Mouse (Mus musculus) gastrocnemius, postnatal 36 days (tissue): ENCODE results near the gene Plekhg2. TPM values are rescaled to one million over a fixed set of nuclear protein-coding genes. Genes with fewer than 3 reads are reported as not detected.

ENCODE experiments used
- DNase-seq, 2 experiments: peaks; one replicate each; pipeline ENCODE4 v3.0.0; 2022
- intact Hi-C: fragments of 180-260 bp; cut with DNase I; formaldehyde crosslinking; loops from one replicate; pipeline ENCODE4 v1.15.1; 2025
- total RNA-seq, 2 experiments: library from RNA; stranded (reverse); gene quantifications; 2 replicates each; pipeline ENCODE4 v1.2.3; 2021

Gene Plekhg2
- total RNA-seq, 2 experiments from 2014 or later: 4.7 to 7.8 TPM

DNA sequence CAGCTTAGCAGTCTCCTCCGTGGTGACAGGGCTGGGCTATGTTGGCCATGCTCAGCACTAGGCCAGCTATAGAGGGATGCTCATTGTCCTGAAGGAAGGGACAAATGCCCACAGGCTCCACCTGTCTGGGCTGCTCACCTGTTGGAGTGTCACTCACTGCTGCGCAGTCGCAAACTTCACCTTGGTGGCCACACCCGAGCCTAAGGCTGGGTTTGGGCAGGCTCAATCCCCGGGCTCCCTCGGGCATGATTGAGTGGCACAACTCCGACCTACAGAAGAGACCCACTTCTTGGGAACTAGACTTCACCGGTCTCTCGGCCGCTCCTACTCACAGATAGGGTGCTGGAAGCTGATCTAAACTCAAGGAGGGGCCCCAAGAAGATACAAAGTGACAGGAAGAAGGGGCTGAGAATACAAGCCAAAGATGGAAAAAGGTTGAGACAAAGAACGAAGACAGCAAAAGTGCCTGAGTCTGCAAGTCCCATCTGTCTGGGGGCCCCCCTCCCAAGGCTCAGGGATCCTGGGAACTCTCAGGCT lies 1.4 kb downstream of the Plekhg2 start:
- intact Hi-C loops: no loop called here
- no peak for DNase-seq

DNA sequence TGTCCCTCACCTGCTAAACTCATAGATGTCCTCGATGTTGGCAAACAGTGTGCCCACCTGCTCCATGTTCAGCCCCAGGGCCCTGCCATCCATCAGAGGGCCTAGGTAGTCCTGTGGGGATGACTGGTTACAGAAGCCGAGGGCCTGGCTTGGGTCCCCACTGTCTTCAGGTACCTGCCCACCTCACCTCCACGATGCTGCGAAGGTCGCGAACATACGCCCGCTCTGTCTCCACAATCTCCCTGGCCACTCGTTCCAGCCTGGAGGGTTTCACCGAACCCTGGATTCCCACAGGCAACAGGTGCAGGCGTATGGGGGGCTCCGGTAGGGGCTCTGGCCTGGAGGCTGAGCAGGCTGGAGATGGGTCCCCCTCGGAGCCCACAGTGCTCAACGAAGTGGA lies 2.3 kb downstream of the Plekhg2 start:
- intact Hi-C loops: no loop called here
- DNase-seq: no peak

DNA sequence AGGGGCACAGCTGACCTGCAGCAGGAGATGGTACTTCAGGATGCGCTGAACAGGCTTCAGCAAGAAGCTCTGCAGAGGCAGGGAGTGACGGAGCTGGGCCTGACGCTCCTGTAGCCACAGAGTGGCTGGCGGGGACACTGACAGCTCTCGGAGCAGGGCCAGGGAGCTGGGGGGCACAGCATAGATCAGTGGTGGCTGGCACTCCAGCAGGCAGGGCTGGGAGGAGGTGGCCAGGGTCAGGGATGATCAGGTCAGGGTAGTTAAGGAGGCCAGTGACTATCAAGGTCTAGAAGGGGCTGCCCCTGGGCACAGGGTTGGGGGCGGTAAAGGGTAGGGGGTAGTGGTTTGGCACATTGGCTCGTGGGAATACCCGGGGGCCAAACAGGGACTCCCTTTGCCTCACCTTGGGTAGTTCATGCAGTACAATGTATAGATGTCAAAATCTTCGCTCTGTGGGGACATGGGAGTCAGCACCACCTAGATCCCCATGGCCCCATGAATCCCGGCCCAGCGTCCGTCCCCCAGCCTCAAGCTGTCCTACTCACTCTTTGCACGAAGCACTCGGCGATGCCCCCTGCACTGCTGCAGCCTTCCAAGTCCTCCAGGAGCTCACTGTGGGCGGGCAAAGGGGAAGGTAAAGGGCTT lies 4.0 kb downstream of the Plekhg2 start:
- intact Hi-C loops: no loop called here
- DNase-seq: no peak

DNA sequence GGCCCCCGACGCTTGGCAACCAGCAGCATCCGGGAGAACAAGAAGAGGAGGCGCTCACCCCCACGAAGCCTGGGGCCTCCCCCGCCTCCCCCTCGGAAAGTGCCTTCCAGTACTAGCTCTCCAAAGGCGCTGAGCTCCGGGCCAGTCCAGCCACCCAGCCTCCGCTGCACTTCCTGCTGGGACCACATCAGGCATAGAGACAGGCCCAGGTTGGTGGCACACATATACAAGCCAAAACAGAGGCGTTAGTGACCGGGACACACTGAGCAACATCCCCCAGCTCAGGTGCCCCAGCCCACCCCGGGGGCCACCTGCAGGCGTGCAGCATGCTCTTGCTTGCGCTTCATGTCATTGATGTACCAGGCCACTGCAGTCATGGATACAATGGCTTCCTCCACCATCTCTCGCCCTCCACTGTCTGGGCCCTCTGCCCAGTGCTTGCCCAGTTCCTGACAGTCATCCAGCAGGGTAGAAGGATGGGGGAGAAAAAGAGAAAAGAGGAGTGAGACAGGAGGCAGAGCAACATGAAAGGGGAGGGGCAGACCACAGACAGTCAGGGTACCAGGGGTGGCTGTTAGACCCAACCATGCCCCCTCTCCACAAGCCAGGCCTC lies 4.6 kb downstream of the Plekhg2 start:
- intact Hi-C loops: no loop called here
- no peak for DNase-seq

DNA sequence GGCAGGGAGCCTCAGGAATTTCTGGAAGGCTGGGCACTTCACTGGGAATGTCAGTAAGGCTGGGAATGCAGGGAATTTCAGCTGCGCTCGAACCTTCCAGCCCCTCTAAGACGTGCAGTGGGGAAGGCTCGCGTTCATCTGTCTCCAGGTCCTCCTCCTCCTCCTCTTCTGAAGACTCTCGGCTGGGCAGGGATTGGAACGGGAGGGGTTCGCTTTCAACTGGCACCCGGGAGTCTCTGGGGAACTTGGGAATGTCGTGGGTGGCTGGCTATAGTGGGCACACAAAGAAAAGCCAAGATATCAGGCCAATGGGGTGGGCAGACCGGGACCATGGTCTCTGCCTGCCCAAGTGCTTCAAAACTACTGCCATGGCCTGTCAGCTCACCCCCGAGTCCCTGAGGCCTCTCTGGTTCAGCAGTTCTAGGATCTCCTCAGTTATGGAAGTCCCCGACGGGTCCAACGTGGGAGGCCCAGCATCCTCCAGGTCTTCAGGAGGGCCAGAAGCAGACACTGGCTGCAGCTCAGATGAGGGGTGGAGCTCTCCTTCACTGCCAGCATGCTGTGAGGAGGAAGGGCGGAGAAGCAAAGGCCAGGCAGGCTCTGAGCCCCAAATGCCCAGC lies 9.8 kb downstream of the Plekhg2 start:
- no peak for DNase-seq
- intact Hi-C loops: no loop called here

DNA sequence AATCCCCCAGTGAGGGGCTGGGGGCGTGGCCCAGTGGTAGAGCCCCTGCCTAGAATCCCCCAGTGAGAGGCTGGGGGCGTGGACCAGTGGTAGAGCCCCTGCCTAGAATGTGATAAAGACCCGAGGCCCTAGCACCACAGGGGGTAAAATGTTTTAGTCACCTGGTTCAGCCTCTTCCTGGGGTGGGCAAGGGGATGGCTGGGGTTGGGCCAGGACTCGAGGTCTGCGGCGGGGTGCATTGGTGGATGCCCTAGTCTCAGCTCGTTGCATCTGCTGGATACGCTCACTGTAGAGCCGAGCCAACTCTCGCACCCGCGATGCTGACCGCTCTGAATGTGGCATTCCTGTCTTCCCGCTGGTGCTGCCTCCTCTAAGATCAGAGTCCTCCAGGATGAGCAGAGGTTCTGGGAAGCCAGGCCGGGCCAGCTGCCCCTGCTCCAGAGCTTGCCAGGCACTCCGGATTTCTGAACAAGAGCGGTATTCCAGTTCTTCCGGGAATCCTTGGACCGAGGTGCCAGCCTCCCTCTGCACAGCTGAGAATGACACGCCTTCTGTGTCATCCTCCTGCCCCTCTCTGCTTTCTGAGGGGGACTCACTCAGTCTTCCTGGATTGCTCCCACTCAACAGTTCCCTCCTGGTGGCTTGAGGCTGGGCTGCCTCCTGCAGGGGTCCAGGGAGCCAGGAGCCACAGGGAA lies 10.6 kb downstream of the Plekhg2 start:
- DNase-seq: no peak
- intact Hi-C loops: no loop called here

DNA sequence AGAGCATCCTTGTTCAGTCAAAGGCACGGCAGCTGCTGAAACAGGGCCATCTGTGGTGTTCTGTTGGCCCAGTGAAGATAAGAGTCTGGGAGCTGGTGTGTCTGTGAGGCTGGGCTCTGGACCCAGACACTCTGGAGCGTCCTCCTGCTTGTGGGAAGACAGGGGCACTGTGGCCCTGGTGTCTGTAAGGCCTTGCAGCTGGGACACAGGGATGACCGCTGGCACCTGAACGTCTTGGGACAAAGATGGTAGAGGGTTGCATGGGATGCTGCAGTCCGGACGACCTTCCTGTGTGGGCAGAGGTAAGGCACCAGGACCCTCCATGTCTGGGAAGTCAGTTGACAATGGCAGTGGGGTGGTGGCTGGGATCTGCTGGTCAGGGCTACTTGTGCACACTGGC lies 12.1 kb downstream of the Plekhg2 start:
- intact Hi-C loops: no loop called here
- DNase-seq: no peak

DNA sequence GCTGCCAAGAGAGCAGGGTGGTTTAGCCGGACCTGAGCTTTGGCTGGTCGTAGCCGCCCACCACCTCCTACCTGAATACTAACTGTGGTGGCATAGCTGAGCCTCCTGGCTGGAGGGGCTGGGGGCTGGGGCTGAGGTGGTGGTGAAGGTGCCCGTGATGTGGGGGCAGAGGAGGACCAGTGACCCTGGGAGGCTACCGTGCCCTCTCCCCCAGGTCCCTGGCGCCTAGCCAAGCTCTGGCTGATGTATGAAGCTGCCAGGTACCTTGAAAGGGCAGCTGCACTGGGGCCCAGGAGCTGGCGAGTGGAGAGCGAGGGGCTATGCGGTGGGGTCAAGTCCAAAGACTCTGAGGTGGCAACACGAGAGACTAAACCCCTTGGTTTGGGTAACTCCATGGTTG lies 12.5 kb downstream of the Plekhg2 start:
- intact Hi-C loops: no loop called here
- DNase-seq: no peak

DNA sequence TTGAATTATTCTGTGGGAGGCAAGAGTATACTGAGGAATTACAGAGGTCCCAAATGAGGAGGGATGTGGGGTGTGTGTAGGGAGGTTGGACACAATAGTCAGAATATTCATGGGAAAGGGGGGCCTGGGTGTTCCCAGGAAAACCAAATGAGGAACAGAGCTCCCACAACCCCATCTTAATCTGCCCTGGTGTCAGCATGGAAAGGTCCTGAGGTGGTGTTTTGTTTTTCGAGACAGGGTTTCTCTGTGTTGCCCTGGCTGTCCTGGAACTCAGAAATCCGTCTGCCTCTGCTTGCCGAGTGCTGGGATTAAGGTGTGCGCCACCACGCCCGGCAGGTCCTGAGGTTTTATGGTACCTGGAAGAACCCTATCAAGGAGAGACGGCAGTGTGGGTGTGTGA lies 14.0 kb downstream of the Plekhg2 start:
- intact Hi-C loops: no loop called here

DNA sequence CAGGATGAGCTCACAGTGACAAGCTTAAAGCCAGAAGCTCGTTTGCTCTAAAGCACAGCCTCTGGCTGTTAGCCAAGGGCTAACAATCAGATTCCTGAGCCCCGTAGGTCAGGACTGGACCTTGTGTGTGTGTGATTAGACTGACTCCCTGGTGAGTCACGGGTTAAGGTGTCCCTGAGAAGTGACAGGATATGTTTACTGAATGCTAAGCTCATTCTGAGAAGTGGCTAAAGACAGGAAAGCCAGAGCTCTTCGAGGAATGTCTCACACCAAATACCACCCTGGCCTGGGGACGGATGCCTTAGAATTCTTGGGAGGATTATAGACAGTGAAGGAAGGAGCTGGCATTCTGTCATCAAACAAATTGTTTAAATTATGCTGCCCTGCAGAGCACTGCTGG lies 14.4 kb downstream of the Plekhg2 start:
- no peak for DNase-seq
- intact Hi-C loops: no loop called here

More for the DNA sequence above, 14.0 kb downstream of the Plekhg2 start:
- no peak for DNase-seq

DNA sequence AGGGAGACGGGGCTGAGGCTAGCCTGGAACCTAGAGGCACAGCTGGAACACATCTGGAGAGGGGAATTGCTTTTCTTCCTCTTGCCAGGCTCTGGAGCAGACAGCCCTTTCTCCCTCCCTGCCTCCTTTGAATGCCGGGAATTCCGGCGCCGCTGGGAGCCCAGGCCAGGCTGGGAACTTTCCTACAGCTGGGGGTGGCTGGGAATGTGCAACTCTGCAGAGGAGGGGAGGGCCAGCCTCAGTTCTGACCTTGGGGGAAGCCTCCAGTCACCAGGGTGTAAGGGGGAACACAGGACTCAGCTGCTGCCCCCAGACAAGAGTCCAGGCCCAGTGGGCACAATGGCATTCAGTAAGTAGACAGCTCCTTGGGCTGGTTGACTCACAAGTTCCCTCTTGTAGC lies 15.4 kb downstream of the Plekhg2 start:
- intact Hi-C loops: no loop called here
- no peak for DNase-seq

DNA sequence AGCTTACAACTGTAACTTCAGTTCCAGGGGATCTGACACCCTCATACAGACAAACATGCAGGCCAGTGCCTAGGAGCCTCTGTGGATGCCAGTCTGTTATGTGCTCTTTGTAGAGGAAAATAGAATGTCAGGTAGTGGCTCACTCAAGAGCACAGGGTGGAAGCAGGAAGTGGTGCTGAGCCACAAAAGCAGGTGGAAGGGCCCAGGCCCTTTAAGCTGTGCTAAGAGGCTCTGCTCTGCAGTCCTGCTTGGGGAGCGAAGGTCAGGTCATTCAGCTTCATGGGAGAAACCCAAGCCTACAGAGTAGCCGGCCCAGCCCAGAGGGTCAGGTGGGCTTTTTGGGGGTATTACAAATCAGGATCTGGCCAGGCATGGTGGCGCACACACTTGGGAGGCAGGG lies 17.2 kb downstream of the Plekhg2 start:
- no peak for DNase-seq
- intact Hi-C loops: no loop called here

DNA sequence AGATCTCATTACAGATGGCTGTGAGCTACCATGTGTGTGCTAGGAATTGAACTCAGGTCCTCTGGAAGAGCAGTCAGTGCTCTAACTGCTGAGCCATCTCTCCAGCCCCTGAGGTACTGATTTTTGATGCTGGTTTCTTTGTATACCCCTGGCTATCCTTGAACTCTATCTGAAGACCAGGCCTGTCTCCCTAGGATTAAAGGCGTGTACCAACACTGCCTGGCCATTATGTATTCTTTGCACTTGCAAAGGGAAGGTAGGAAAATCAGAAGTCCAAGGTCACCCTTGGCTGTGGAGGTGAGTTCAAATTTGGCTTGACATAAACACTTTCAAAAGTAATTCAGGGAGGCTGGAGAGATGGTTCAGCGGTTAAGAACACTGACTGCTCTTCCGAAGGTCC lies 17.8 kb downstream of the Plekhg2 start:
- intact Hi-C loops: no loop called here
- no peak for DNase-seq

DNA sequence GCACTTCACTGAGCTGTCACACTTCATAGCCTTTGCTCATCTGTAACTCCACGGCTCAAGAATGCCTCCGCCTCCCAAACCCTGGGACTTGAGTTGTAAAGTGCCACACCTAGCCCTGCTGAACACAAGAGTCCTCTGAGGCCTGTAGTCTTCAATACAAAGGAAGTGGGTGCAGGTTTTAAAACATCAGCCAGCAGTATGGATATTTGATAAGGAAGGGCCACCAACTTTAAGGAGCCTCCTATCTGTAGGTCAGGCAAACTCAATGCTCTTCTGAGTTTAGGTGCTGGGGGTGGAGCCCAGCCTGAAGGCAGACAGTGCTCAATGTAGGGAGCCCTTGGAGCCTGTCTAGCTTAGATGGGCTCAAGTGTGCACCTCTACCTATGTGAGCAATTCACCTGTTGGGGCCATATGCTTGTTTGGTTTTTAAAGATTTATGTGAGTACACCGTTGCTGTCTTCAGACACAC lies 18.3 kb downstream of the Plekhg2 start:
- intact Hi-C loops: no loop called here
- DNase-seq: no peak

DNA sequence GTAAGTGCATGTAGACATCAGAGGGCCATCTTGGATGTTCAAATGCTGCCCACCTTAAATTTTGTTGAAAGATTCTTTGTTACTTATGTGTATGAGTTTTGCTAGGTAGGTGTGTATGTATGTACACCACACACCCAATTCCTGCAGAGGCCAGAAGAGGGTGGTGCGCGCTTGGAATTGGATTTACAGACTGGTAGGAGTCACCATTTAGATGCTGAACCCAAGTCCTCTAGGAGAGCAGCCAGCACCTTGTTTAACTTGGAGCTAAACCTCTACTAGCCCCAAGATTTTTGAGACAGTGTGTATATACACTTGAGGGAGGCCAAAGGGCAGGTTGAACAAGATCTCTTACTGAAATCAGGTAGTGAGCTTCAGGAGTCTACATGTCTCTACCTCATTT lies 19.1 kb downstream of the Plekhg2 start:
- intact Hi-C loops: no loop called here

DNA sequence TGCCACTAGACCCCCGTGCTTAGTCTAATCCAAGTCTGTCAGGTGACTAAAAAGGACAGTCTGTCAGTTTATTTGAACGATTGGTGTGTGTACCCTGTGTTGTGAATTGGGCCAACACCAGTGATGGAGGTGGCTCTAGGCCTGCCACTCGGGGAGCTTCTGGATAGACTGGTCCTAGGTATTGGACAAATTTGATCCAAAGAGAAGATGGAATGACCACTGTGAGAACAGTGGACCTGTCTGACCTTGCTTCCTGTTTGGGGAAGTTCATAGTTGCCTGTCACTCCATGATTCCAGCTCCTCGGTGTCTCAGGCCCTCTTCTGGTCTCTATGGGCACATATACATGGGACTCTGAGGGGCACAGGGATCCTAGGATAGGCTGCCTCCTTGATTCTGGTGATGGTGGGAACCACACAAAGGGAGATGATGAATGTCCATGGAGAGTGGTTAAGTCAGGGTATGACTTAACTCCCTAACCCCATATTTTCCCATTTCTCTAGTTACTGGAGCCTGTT lies 20.7 kb downstream of the Plekhg2 start:
- intact Hi-C loops: no loop called here
- no peak for DNase-seq

More for the DNA sequence above, 19.1 kb downstream of the Plekhg2 start:
- no peak for DNase-seq

DNA sequence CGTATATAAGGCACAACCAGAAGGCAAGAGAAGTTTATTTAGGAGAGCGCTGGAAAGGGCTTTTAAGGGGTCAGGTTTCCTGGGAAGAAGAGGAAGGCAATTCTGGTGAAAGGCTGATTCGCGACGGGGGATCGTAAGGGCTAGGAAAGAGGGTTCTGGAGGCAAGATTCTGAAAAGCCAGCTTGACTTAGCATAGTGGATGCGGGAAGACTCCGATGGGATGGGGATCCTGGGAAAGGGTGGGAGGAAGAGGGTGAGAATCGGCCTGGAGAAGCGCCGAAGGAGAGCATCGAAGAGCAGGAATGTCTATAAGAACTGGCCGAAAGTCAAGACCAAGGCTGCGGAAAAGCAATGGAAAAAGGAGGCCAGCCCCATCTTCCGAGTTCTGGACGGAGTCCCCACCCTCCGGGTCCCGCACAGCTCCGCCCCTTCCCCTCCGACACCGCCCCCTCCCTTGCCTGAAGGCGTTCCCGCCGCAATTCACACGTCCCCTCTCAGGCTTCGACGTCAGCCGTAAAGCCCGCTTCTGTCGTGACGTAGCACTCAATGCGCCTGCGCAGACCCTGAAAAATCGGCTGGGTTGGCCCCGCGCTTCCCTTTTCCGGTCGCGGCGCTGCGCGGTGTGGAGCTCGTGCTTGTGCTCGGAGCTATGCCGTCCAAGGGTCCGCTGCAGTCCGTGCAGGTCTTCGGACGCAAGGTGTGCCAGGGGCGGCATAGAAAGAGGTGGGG lies 22.1 kb downstream of the Plekhg2 start, which contains the start of gene Rps16:
Gene Rps16 (plus strand): TSS at position 498 of the 729 bp plus-strand sequence.
- intact Hi-C loops: no loop called here
- peak; percentile 97 to 98 for DNase-seq

DNA sequence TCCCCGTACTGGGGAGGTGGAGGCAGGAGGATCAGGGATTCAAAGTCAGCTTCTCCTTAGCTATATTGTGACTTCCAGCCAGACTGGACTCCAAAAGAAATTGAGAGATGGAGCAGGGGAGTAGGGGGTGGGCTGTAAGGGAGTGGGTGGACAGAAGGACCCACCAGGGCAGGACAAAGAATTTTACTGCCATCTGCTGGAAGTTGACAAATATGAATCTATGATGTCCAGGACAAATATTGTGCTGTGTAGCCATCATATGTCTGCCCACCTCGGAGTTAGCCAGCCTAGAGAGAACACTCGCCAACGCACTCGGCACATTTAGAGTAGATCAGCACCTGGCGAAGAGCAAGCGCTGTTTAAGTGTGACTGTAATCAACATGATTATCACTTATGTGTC lies 23.8 kb downstream of the Plekhg2 start:
- DNase-seq: no peak
- intact Hi-C loops: loop anchor here (5.0 kb wide), 1 partner anchor 71 kb away; the partner anchor contains the start of gene Eid2b

DNA sequence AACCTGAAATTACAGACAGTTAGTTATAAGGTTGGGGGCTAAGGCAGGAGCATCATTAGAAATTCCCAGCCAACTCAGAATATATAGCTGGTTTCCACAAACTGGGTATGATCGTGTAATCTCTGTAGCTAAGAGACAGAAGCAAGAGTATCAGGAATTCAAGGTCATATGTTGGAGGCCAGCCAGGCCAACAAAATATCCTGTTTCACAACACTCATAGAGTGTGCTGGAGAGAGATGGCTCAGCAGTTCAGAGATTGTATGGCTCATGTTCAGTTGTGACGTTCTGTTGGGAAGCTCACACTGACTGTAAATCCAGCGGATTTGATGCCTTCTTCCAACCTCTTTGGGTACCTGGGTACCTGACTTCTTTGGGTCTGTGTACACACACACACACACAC lies 24.7 kb downstream of the Plekhg2 start:
- intact Hi-C loops: loop anchor here (5.0 kb wide), 1 partner anchor 70 kb away; the partner anchor contains the start of gene Eid2b
- no peak for DNase-seq

DNA sequence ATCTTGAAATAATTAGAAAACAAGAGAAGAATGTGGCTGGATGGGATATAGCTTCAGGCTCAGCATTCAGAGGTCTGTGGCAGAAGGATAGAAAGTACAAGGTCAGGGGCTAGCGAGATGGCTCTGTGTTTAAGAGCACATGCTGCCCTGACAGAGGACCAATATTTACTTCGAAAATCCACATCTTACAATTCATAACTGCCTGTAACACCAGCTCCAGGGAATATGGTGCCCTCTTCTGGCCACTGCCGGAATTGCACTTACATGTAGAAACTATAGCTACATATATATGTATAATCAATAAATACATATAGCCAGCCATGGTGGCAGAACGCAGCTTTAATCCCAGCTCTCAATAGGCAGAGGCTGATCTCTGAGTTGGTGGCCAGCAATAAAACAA lies 27.8 kb downstream of the Plekhg2 start:
- intact Hi-C loops: loop anchor here (5.0 kb wide), 1 partner anchor 67 kb away; the partner anchor contains the start of gene Eid2b
- DNase-seq: peak in 1 of 2 experiments; percentile 49
